Comparison of ENCODE assay signal across 10 mouse cellular contexts in genomic region chr11:43559515-43560292, GRCm38 (mm10). TPM values are rescaled to one million over a fixed set of nuclear protein-coding genes. Genes with fewer than 3 reads are reported as not detected.
DNase-seq lines count a peak whose midpoint lies in the region; ATAC-seq and TF ChIP-seq lines count a peak whose summit lies in the region.
"Had no signal": no experiment of that assay in that cellular context is flagged by ENCODE, and none has a peak within 500 bp of the region (broad histone marks: within the 10 kb centered on the region; RNA-seq: fewer than 3 reads in every experiment).

No protein-coding gene starts in this region.

- H3K27me3 ChIP-seq in forebrain, embryonic 11.5 days (ENCODE audit: control insufficient read depth, insufficient read depth, low read length): no peaks in the 10 kb centered on the region
- H3K27me3 ChIP-seq in forebrain, embryonic 16.5 days (replicated peaks; ENCODE audit: control insufficient read depth, insufficient read depth, low read length): no peaks in the 10 kb centered on the region
- H3K27me3 ChIP-seq in neural tube, embryonic 12.5 days (replicated peaks): no peaks in the 10 kb centered on the region
- no peaks in the 10 kb centered on the region for H3K27me3 ChIP-seq in neural tube, embryonic 15.5 days (replicated peaks)
- H3K27me3 ChIP-seq: liver, embryonic 15.5 days had no signal

- no peak for TF ChIP-seq POLR2A in lung, adult 2 months (IDR thresholded peaks at IDR 0.05; ENCODE audit: borderline replicate concordance, extremely low read depth, low read depth, low read length)

- 0 out of 2 replicates have a peak, but pooled peaks have one; percentile 20 for ATAC-seq in forebrain, embryonic 11.5 days (replicated peaks; ENCODE audit: low FRiP score)
- ATAC-seq in forebrain, embryonic 16.5 days: no peak; the same call in 1 of the 2 replicates
- ATAC-seq in neural tube, embryonic 12.5 days (ENCODE audit: low FRiP score, low read depth): peak; percentile 67
- ATAC-seq in neural tube, embryonic 15.5 days (ENCODE audit: low FRiP score): no peak
- no peak for ATAC-seq in monocyte, adult 5-6 weeks (replicated peaks; ENCODE audit: insufficient number of reproducible peaks, low FRiP score, low TSS enrichment, poor library complexity, severe bottlenecking)

- 9% methylated on average over 5 of the region's 6 CpGs for WGBS in forebrain, embryonic 11.5 days
- WGBS in forebrain, embryonic 16.5 days: 11% methylated on average over 6 of the region's 6 CpGs
- WGBS in neural tube, embryonic 12.5 days: 19% methylated on average over 5 of the region's 6 CpGs
- WGBS in neural tube, embryonic 15.5 days: 19% methylated on average over 5 of the region's 6 CpGs
- 50% methylated on average over 6 of the region's 6 CpGs for WGBS in lung, adult 2 months

- no peak overlapping the region for H3K4me3 ChIP-seq in forebrain, embryonic 11.5 days (ENCODE audit: low read depth, low read length)
- H3K4me3 ChIP-seq in forebrain, embryonic 16.5 days (replicated peaks; ENCODE audit: low read length): no peak overlapping the region
- no peak overlapping the region for H3K4me3 ChIP-seq in neural tube, embryonic 12.5 days
- H3K4me3 ChIP-seq in neural tube, embryonic 15.5 days (replicated peaks): no peak overlapping the region
- H3K4me3 ChIP-seq in left cerebral cortex, adult 2 months: no peak overlapping the region
- no peak overlapping the region for H3K4me3 ChIP-seq in lung, adult 2 months (replicated peaks; ENCODE audit: extremely low read depth, low read depth, low read length)
- H3K4me3 ChIP-seq: liver, embryonic 15.5 days had no signal

- H3K27ac ChIP-seq in forebrain, embryonic 11.5 days (ENCODE audit: low read depth, low read length): peak overlapping the region; percentile 48; the same call in 1 of the 2 replicates
- no peak overlapping the region for H3K27ac ChIP-seq in forebrain, embryonic 16.5 days (ENCODE audit: low read length)
- no peak overlapping the region for H3K27ac ChIP-seq in neural tube, embryonic 12.5 days
- no peak overlapping the region for H3K27ac ChIP-seq in neural tube, embryonic 15.5 days (replicated peaks)
- H3K27ac ChIP-seq in left cerebral cortex, adult 2 months: no peak overlapping the region
- H3K27ac ChIP-seq: liver, embryonic 15.5 days had no signal

- intact Hi-C loops in left cerebral cortex, adult 2 months (cut with DNase I): no loop called here

- TF ChIP-seq CTCF in left cerebral cortex, adult 2 months (IDR thresholded peaks at IDR 0.05): no peak
- TF ChIP-seq CTCF in lung, adult 2 months (IDR thresholded peaks at IDR 0.05; ENCODE audit: insufficient read depth, low read length): no peak

- H3K4me1 ChIP-seq in forebrain, embryonic 11.5 days (replicated peaks; ENCODE audit: control insufficient read depth, insufficient read depth, low read length): peaks cover 5% of the 10 kb centered on the region
- H3K4me1 ChIP-seq in forebrain, embryonic 16.5 days (replicated peaks; ENCODE audit: control insufficient read depth, insufficient read depth, low read length): peaks cover 11% of the 10 kb centered on the region
- peaks cover 8% of the 10 kb centered on the region for H3K4me1 ChIP-seq in neural tube, embryonic 12.5 days
- peaks cover 8% of the 10 kb centered on the region; the same call in 1 of the 2 replicates for H3K4me1 ChIP-seq in neural tube, embryonic 15.5 days
- peaks cover 3% of the 10 kb centered on the region; the same call in 1 of the 2 replicates for H3K4me1 ChIP-seq in lung, adult 2 months (ENCODE audit: control insufficient read depth, insufficient read depth, low read length)

- no peaks in the 10 kb centered on the region; the same call in 1 of the 2 replicates for H3K36me3 ChIP-seq in forebrain, embryonic 11.5 days (ENCODE audit: control insufficient read depth, insufficient read depth, low read length)
- H3K36me3 ChIP-seq in forebrain, embryonic 16.5 days (ENCODE audit: control insufficient read depth, insufficient read depth): peaks cover 3% of the 10 kb centered on the region; the same call in 1 of the 2 replicates
- peaks cover 38% of the 10 kb centered on the region for H3K36me3 ChIP-seq in neural tube, embryonic 12.5 days
- H3K36me3 ChIP-seq in neural tube, embryonic 15.5 days: peaks cover 4% of the 10 kb centered on the region; the same call in 1 of the 2 replicates
- H3K36me3 ChIP-seq: liver, embryonic 15.5 days had no signal

- DNase-seq in forebrain, embryonic 11.5 days (ENCODE audit: low spot score): no peak
- DNase-seq in left cerebral cortex, adult 2 months (ENCODE audit: extremely low spot score in 1 of 2, low spot score in 2 of 2): peak; percentile 28 to 56
- DNase-seq in lung, adult 2 months: no peak
- no peak for DNase-seq in Muller cell, postnatal 12 days (ENCODE audit: inconsistent ontology term)
- DNase-seq: cerebellum, adult 9-10 months had no signal

- H3K9ac ChIP-seq in forebrain, embryonic 11.5 days (ENCODE audit: low read length): no peak overlapping the region
- H3K9ac ChIP-seq in forebrain, embryonic 16.5 days (replicated peaks; ENCODE audit: low read depth, low read length): no peak overlapping the region
- no peak overlapping the region for H3K9ac ChIP-seq in neural tube, embryonic 12.5 days
- no peak overlapping the region for H3K9ac ChIP-seq in neural tube, embryonic 15.5 days (replicated peaks)
- H3K9ac ChIP-seq: liver, embryonic 15.5 days had no signal

- no peaks in the 10 kb centered on the region for H3K9me3 ChIP-seq in forebrain, embryonic 11.5 days (ENCODE audit: control insufficient read depth, low read length)
- no peaks in the 10 kb centered on the region for H3K9me3 ChIP-seq in forebrain, embryonic 16.5 days (ENCODE audit: control insufficient read depth, low read length)
- no peaks in the 10 kb centered on the region for H3K9me3 ChIP-seq in neural tube, embryonic 12.5 days
- H3K9me3 ChIP-seq in neural tube, embryonic 15.5 days (replicated peaks): no peaks in the 10 kb centered on the region
- H3K9me3 ChIP-seq: liver, embryonic 15.5 days had no signal

- H3K4me2 ChIP-seq in forebrain, embryonic 11.5 days (ENCODE audit: low read depth, low read length, severe bottlenecking): no peak overlapping the region
- no peak overlapping the region for H3K4me2 ChIP-seq in forebrain, embryonic 16.5 days (ENCODE audit: low read length)
- H3K4me2 ChIP-seq in neural tube, embryonic 12.5 days (replicated peaks): no peak overlapping the region
- H3K4me2 ChIP-seq in neural tube, embryonic 15.5 days: no peak overlapping the region
- H3K4me2 ChIP-seq: liver, embryonic 15.5 days had no signal

RNA-seq across cellular contexts. Expression of gene 4933415A04Rik, which starts 27.1 kb away (rescaled TPM):
- 7.4 and 8.5 TPM in 2 replicates for polyA plus RNA-seq in forebrain, embryonic 11.5 days (2014; fragmentation: Nextera tagmentation; extraction: Ambion mirVana)
- polyA plus RNA-seq in forebrain, embryonic 16.5 days (2015; fragmentation: Nextera tagmentation; extraction: Ambion mirVana): 2.7 and 3.3 TPM in 2 replicates
- polyA plus RNA-seq in neural tube, embryonic 12.5 days (2016; fragmentation: Nextera tagmentation; extraction: Ambion mirVana): 8.3 and 10.1 TPM in 2 replicates
- polyA plus RNA-seq in neural tube, embryonic 15.5 days (2015; fragmentation: Nextera tagmentation; extraction: Ambion mirVana): 2.7 and 3.5 TPM in 2 replicates
- total RNA-seq in left cerebral cortex, adult 2 months (2021): under 1 TPM; 0.61 to 0.77 TPM
- 0.24 and 0.38 TPM in 2 replicates for polyA plus RNA-seq in lung, adult 2 months (2012; rRNA removed)
- total RNA-seq in monocyte, adult 5-6 weeks (2017): not detected in 3 replicates

RNA-seq across cellular contexts. Expression of gene Ccnjl, which starts 31.1 kb away (rescaled TPM):
- 30.7 and 32.3 TPM in 2 replicates for polyA plus RNA-seq in forebrain, embryonic 11.5 days (2014; fragmentation: Nextera tagmentation; extraction: Ambion mirVana)
- 9.5 and 13.5 TPM in 2 replicates for polyA plus RNA-seq in forebrain, embryonic 16.5 days (2015; fragmentation: Nextera tagmentation; extraction: Ambion mirVana)
- polyA plus RNA-seq in neural tube, embryonic 12.5 days (2016; fragmentation: Nextera tagmentation; extraction: Ambion mirVana): 36.3 and 38.7 TPM in 2 replicates
- 11.0 and 14.2 TPM in 2 replicates for polyA plus RNA-seq in neural tube, embryonic 15.5 days (2015; fragmentation: Nextera tagmentation; extraction: Ambion mirVana)
- 1 to 10 TPM; 3.8 to 4.6 TPM for total RNA-seq in left cerebral cortex, adult 2 months (2021)
- polyA plus RNA-seq in lung, adult 2 months (2012; rRNA removed): 3.7 and 3.8 TPM in 2 replicates
- not detected in 3 replicates for total RNA-seq in monocyte, adult 5-6 weeks (2017)

RNA-seq across cellular contexts. Expression of gene Fabp6, which starts 41.6 kb away (rescaled TPM):
- not detected in 2 replicates for polyA plus RNA-seq in forebrain, embryonic 11.5 days (2014; fragmentation: Nextera tagmentation; extraction: Ambion mirVana)
- polyA plus RNA-seq in forebrain, embryonic 16.5 days (2015; fragmentation: Nextera tagmentation; extraction: Ambion mirVana): not detected in 2 replicates
- polyA plus RNA-seq in neural tube, embryonic 12.5 days (2016; fragmentation: Nextera tagmentation; extraction: Ambion mirVana): not detected in 2 replicates
- polyA plus RNA-seq in neural tube, embryonic 15.5 days (2015; fragmentation: Nextera tagmentation; extraction: Ambion mirVana): not detected in 2 replicates
- not detected for total RNA-seq in left cerebral cortex, adult 2 months (2021)
- 0.34 TPM in 1 of 2 replicates, not detected in the other for polyA plus RNA-seq in lung, adult 2 months (2012; rRNA removed)
- total RNA-seq in monocyte, adult 5-6 weeks (2017): not detected in 3 replicates
- polyA plus RNA-seq: liver, embryonic 15.5 days had no signal

Comparison
In these comparisons a context has a peak if more than half of its experiments do, and no peak if none do; other contexts are left out.
1. ATAC-seq: peak in forebrain, embryonic 11.5 days (single experiment) and neural tube, embryonic 12.5 days (single experiment); none in forebrain, embryonic 16.5 days (single experiment), neural tube, embryonic 15.5 days (single experiment) and monocyte, adult 5-6 weeks (single experiment).
2. DNase-seq: peak in left cerebral cortex, adult 2 months (2 of 2); none in forebrain, embryonic 11.5 days (single experiment), lung, adult 2 months (single experiment) and Muller cell, postnatal 12 days (single experiment).